Mouse (Mus musculus): ENCODE measurements around the gene Rem2. TPM values are rescaled to one million over a fixed set of nuclear protein-coding genes. Genes with fewer than 3 reads are reported as not detected.
A peak's percentile ranks its signal among the peaks of the same experiment; 100 is the strongest.

Rem2 gene
- total RNA-seq, 2 experiments from 2014 or later = 0.62 TPM; not detected in 1

- no peak for ATAC-seq (replicated peaks; ENCODE audit: poor library complexity)
These were observed 32.7 kb upstream of the Rem2 start for GRCm38 (mm10) chr14:54443196-54443595.

DNA sequence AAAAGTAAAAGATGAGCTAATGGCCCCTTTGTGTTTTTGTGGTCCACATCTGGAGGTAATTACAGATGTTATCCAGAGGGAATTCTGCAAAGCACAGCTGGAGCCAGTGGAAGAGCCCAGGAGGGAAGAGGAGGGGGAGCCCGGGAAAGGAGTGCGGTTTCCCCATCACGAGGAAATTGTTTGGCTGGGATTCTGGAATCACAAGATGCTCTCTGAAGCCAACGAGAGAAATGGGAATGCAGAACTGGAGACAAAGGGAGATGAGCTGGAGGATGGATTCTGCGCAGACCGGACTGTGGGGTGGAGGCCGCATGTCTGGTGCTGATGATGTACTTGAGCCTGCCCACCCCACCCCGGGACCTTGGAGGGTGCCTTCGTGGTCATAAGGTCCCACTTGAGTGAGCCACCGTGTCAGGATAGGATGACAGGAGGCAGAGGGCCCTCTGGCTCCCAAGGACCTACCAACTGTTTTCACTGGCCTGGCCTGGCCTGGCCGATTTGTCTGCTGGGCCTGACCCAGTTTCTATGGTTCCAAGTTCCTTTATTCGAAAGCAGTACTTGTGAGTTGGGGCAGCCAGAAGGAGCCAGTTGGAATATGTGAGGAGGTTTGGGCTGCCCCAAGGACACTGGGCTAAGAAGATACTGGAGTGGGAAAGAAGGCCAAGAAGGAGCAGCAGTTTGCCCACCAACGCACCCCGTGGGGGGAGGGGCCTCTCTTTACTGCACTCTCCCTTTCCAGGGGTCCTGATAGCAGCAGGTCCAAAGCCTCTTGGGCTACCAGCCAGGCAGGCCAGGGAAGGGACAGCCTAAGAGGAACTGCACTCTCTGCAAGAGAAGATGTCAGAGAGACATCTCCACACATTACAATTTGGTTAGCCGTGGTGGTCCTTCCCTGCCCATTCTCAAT is 31.9 kb upstream of the Rem2 start:
- no peak for ATAC-seq (replicated peaks; ENCODE audit: poor library complexity)

- ATAC-seq (replicated peaks; ENCODE audit: poor library complexity) = no peak
These were observed 30.4 kb upstream of the Rem2 start for GRCm38 (mm10) chr14:54445476-54445875.

- ATAC-seq (replicated peaks; ENCODE audit: poor library complexity) = no peak
These were observed 22.3 kb upstream of the Rem2 start for GRCm38 (mm10) chr14:54453566-54453965.

DNA sequence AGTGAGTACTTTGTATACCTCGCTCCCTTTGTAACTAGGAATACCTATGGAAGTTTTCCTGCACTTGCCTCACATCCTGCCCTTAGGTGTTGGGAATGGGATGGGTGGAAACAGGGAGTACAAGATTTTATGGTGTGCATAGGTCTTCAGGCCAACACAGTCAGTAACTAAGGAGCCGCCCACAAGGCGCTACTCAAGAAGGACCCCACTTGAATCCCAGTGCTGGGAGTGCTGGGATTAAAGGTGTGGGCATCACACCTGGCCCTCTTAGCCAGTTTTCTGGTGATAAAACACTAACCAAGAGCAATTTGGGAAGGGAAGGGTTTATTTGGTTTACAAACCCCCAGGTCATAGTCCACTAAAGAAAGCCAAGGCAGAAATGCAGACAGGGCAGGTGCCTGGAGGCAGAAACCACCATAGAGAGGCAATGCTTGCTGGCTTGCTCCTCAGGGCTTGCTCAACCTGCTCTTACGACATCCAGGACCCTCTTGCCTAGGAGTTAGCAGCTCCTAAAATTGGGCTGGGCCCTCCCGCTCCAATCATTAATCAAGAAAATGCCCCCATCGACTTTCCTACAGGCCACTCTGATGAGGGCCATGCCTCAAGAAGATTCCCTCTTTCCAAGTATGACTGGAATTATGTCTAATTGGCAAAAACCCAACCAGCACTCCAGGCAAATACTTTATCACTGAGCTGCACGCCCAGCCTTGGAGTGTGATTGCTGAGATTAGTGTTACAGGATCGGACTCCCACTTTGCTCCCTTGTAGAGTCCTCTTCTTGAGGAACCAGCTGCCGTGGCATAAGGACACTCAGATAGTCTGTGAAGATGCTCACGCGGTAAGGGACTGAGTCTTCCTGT is 21.0 kb upstream of the Rem2 start:
- ATAC-seq (replicated peaks; ENCODE audit: poor library complexity) = peak; percentile 46; the same call in 1 of the 2 replicates

- no peak for ATAC-seq (replicated peaks; ENCODE audit: poor library complexity)
These were observed 17.9 kb upstream of the Rem2 start for GRCm38 (mm10) chr14:54457907-54458569.

GRCm38 (mm10) chr14:54462146-54462545 is 13.8 kb upstream of the Rem2 start:
- no peak for ATAC-seq (replicated peaks; ENCODE audit: poor library complexity)

GRCm38 (mm10) chr14:54463108-54463958 is 12.6 kb upstream of the Rem2 start:
- ATAC-seq (replicated peaks; ENCODE audit: poor library complexity) = peak; percentile 27

- peak; percentile 89 for ATAC-seq (replicated peaks; ENCODE audit: poor library complexity)
These were observed 12.0 kb upstream of the Rem2 start, which contains the start of gene Lrp10 for GRCm38 (mm10) chr14:54463959-54464292. TSS of gene Lrp10 (plus strand) at chr14:54464137.

- peak; percentile 79 for ATAC-seq (replicated peaks; ENCODE audit: poor library complexity)
These were observed 11.5 kb upstream of the Rem2 start for GRCm38 (mm10) chr14:54464293-54465005.

GRCm38 (mm10) chr14:54471467-54471866 is 4.4 kb upstream of the Rem2 start:
- ATAC-seq (replicated peaks; ENCODE audit: poor library complexity) = peak; percentile 53

DNA sequence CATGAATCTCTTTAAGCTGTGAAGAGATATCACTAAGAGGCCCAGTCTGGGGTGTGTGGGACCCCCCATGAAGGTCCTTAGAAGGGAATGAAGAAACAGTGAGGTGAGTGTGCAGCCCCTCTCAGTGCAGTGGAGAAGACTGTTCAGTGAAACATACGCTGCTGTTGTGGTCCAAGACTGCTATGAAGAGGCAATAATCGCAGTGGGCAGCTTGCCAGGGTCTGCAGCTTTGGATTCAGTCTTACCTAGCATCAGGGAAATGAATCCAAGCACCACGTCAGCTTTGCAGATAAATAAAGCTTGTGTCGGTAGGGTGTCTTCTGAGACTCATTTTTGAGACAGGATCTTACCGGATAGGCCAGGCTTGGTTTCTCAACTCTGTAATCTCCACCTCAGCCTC is 3.2 kb upstream of the Rem2 start:
- no peak for ATAC-seq (replicated peaks; ENCODE audit: poor library complexity)

DNA sequence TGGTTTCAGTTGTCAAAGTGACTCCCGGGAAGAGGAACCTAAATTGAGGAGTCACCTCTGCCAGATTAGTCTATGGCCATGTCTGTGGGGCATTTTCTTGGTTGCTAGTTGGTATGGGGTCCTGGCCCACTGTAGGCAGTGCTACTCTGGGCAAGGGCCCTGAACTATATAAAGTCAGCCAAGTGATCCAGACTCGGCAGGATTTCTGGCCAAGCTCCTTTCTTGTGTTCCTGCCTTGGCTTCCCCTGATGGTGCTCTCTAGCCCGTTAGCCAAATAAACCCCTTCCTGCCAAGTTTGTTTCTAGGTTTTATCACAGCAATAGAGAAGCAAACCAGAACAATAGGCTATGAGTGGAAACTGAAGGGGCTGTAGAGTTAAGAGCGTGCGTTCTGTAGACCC is 1.2 kb upstream of the Rem2 start:
- no peak for ATAC-seq (replicated peaks; ENCODE audit: poor library complexity)

- no peak for ATAC-seq (replicated peaks; ENCODE audit: poor library complexity)
These were observed 1.4 kb downstream of the Rem2 start for GRCm38 (mm10) chr14:54477172-54477909.

DNA sequence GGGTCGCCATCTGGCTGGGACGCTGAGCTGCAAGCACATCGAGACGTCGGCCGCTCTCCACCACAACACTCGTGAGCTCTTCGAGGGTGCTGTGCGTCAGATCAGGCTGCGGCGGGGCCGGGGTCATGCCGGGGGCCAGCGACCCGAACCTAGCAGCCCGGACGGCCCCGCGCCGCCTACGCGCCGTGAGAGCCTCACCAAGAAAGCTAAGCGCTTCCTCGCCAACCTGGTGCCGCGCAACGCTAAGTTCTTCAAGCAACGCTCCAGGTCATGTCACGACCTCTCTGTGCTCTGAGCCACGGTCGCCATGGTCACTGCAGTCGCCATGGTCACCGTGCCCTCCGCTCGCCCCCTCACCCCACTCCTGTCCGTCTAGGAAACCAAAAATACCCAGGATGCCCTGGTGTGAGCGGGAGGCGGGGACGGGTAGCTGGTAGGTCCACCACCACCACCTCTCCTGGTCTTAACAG is 3.6 kb downstream of the Rem2 start:
- ATAC-seq (replicated peaks; ENCODE audit: poor library complexity) = peak; percentile 6; the same call in 1 of the 2 replicates

GRCm38 (mm10) chr14:54480673-54481072 is 4.8 kb downstream of the Rem2 start:
- no peak for ATAC-seq (replicated peaks; ENCODE audit: poor library complexity)

- ATAC-seq (replicated peaks; ENCODE audit: poor library complexity) = peak; percentile 40
These were observed 5.5 kb downstream of the Rem2 start for GRCm38 (mm10) chr14:54481402-54481801.

DNA sequence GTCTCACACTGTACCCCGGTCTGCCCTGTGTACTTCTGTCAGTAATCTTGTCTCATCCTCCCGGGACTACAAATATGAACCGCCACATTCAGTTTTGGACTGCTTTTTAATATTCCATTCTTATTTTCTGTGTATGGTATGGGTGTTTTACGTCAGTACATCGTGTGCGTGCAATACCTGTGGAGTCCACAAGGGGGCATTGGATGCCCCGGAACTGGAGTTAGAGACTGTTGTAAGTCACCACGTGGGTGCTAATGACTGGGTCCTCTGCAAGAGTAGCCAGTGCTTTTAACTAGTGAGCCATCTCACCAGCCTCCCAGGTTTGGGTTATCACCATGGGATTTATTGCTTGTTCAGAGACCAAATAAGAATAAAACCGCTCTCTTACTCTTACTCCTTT is 6.6 kb downstream of the Rem2 start:
- ATAC-seq (replicated peaks; ENCODE audit: poor library complexity) = peak; percentile 63

GRCm38 (mm10) chr14:54485899-54486298 is 10.0 kb downstream of the Rem2 start:
- peak; percentile 90 for ATAC-seq (replicated peaks; ENCODE audit: poor library complexity)
